Mouse (Mus musculus) liver, postnatal 0 days (tissue): ENCODE measurements at regions not wholly inside any gene's neighbourhood (a gene's known extent, or its start where the extent isn't known, plus 50 kb on each side); places are given as distances from the start of the nearest gene placed in this dataset.

Experiments used
- CTCF ChIP-seq: sonication (generic); IDR thresholded peaks from 2 replicates; pipeline ENCODE4 v1.5.1; 2016; ENCODE audit warnings: antibody characterized with exemption, low read depth
- EP300 ChIP-seq: IDR thresholded peaks from 2 replicates; pipeline ENCODE4 v1.6.1; 2016; ENCODE audit warnings: antibody characterized with exemption, low read depth, mild to moderate bottlenecking

- TF ChIP-seq CTCF: no peak
- no peak for TF ChIP-seq EP300
Measured at GRCm38 (mm10) chr7:129781756-129782155, 190.1 kb downstream of the Wdr11 start.
